Mouse (Mus musculus) liver, postnatal 0 days (tissue): ENCODE results near the gene Ipo13. TPM values are rescaled to one million over a fixed set of nuclear protein-coding genes. Genes with fewer than 3 reads are reported as not detected.

Source experiments
- ATAC-seq: fragments of 200-750 bp; cut with Nextera tagmentation; 2 replicates; pipeline ENCODE4 v1.8.0; 2017; ENCODE audit warnings: mild to moderate bottlenecking, moderate library complexity
- DNase-seq: peaks from one replicate; pipeline ENCODE4 v3.0.0-alpha.2; 2016
- H3K27ac ChIP-seq: fragments of 300-500 bp; sonication (generic); 2 replicates; pipeline ENCODE4 v1.5.1; 2014; ENCODE audit warnings: antibody characterized with exemption, moderate library complexity, mild to moderate bottlenecking, low read depth
- H3K27me3 ChIP-seq: fragments of 300-500 bp; sonication (generic); 2 replicates; pipeline ENCODE4 v1.6.1; 2014; ENCODE audit warnings: low read length, control low read depth, mixed read lengths; ENCODE audit not compliant: insufficient read depth
- H3K36me3 ChIP-seq: fragments of 300-500 bp; sonication (generic); replicated peaks from 2 replicates; pipeline ENCODE4 v1.6.1; 2014; ENCODE audit warnings: mild to moderate bottlenecking, control low read depth, low read length, moderate library complexity, mixed read lengths; ENCODE audit not compliant: insufficient read depth
- H3K4me1 ChIP-seq: fragments of 300-500 bp; sonication (generic); 2 replicates; pipeline ENCODE4 v1.6.1; 2014; ENCODE audit warnings: antibody characterized with exemption, mild to moderate bottlenecking, control low read depth; ENCODE audit not compliant: insufficient read depth
- H3K4me2 ChIP-seq: fragments of 300-500 bp; sonication (generic); 2 replicates; pipeline ENCODE4 v1.6.1; 2014; ENCODE audit warnings: low read depth, mild to moderate bottlenecking, low read length, moderate library complexity, mixed read lengths
- H3K4me3 ChIP-seq: fragments of 300-500 bp; sonication (generic); 2 replicates; pipeline ENCODE4 v1.5.1; 2014; ENCODE audit warnings: low read depth, low read length
- H3K9ac ChIP-seq: fragments of 300-500 bp; sonication (generic); replicated peaks from 2 replicates; pipeline ENCODE4 v1.6.1; 2014; ENCODE audit warnings: mild to moderate bottlenecking, moderate library complexity
- H3K9me3 ChIP-seq: fragments of 300-500 bp; sonication (generic); 2 replicates; pipeline ENCODE4 v1.6.1; 2016; ENCODE audit warnings: mild to moderate bottlenecking, control low read depth, low read length, mixed read lengths
- CTCF ChIP-seq: sonication (generic); IDR thresholded peaks from 2 replicates; pipeline ENCODE4 v1.5.1; 2016; ENCODE audit warnings: antibody characterized with exemption, low read depth
- EP300 ChIP-seq: IDR thresholded peaks from 2 replicates; pipeline ENCODE4 v1.6.1; 2016; ENCODE audit warnings: antibody characterized with exemption, low read depth, mild to moderate bottlenecking
- WGBS: fragments of 180-500 bp; shearing (Covaris S2); extraction: QIAGEN DNeasy Blood & Tissue Kit; methylation state at CpG from one replicate; pipeline ENCODE4 v1.1.7; 2014; ENCODE audit not compliant: insufficient replicate concordance; 5-methylcytosine and 5-hydroxymethylcytosine counted together
- polyA plus RNA-seq: library from polyadenylated mRNA; unstranded; fragments of >200 nt; fragmentation: Nextera tagmentation; extraction: Ambion mirVana; gene quantifications from 2 replicates; pipeline ENCODE4 v1.2.1, GENCODE M21; 2015

Gene Ipo13
- polyA plus RNA-seq, 1 experiment from 2014 or later, result 7.7 TPM

DNA sequence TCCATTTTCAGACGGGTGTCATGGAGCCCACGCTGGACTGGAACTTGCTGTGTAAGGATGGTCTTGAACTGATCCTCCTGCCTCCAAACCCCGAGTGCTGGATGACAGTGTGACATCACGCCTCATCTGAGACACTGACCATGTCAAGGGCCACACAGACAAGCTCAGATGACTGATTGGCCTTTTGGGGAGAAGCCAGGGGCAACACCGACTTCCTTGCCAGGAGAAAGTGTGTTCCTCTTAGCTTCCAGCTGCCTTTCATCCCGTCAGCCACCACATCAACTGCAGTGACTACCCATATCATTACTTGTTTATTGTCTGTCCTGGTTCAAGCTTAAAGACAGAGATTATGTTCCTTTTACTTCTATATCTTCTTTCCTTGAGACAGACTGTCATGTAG lies 10.1 kb upstream of the Ipo13 start:
- ATAC-seq, result no peak
- H3K36me3 ChIP-seq, result no peaks in the 10 kb centered on the region
- no peak overlapping the region for H3K27ac ChIP-seq
- no peak for TF ChIP-seq CTCF
- no peak for TF ChIP-seq EP300
- DNase-seq, result no peak
- 42% methylated on average over 6 of the region's 6 CpGs for WGBS
- no peak overlapping the region for H3K4me3 ChIP-seq
- no peak overlapping the region for H3K9ac ChIP-seq
- H3K4me2 ChIP-seq, result no peak overlapping the region
- peaks cover 28% of the 10 kb centered on the region for H3K4me1 ChIP-seq
- H3K9me3 ChIP-seq, result no peaks in the 10 kb centered on the region
- H3K27me3 ChIP-seq, result peaks cover 62% of the 10 kb centered on the region

DNA sequence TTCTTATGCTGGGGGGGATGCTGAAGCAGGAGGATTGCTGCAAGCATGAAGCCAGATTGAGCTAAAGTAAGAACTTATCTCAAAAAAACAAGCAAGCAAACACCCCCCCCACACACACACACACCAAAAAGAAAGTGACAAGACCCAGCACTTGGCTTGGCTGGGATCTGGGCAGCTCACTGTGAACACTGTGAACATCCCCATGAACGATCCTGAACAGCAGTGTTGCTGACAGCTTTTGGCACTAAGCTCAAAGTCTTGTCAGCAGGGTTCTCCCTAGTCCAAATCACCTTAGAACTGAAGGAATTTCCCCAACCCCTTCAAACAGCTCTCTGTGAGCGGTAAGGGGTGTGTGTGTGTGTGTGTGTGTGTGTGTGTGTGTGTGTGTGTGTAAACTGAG lies 8.7 kb upstream of the Ipo13 start:
- Histone ChIP-seq H3K9me3 (no peaks in the 10 kb centered on the region), H3K4me3 (no peak overlapping the region), H3K36me3 (no peaks in the 10 kb centered on the region), H3K9ac (no peak overlapping the region), H3K27me3 (peaks cover 48% of the 10 kb centered on the region), H3K27ac (no peak overlapping the region), H3K4me1 (peaks cover 13% of the 10 kb centered on the region), H3K4me2 (no peak overlapping the region)
- ATAC-seq, result no peak
- no peak for DNase-seq
- TF ChIP-seq CTCF (no peak), EP300 (no peak)
- WGBS, result 49% methylated on average over 2 of the region's 2 CpGs

DNA sequence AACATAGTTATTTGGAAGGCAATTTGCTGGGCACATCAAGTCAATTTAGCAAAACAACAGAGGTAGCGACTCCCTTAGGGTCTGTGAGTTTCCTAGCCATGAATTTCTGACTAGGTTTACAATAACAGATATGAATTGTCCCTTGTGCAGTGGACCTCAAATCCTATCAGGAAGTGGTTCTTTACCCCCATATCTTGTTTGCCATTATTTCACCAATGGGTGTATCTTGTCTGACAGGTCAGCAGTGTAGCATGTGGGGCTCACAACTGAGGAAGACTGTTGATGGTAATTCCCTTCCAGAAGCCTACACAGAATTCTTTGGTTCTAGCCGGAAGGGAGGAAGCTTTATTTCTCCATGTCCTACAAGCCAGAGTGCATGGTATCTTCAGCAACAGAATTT lies 6.6 kb upstream of the Ipo13 start:
- DNase-seq (no peak), ATAC-seq (no peak)
- Histone ChIP-seq H3K9me3 (no peaks in the 10 kb centered on the region), H3K4me3 (no peak overlapping the region), H3K4me1 (peaks cover 4% of the 10 kb centered on the region), H3K27ac (no peak overlapping the region), H3K9ac (no peak overlapping the region), H3K36me3 (no peaks in the 10 kb centered on the region), H3K27me3 (peaks cover 27% of the 10 kb centered on the region), H3K4me2 (no peak overlapping the region)
- TF ChIP-seq EP300 (no peak), CTCF (no peak)
- WGBS, result 88% methylated on average over 2 of the region's 2 CpGs

DNA sequence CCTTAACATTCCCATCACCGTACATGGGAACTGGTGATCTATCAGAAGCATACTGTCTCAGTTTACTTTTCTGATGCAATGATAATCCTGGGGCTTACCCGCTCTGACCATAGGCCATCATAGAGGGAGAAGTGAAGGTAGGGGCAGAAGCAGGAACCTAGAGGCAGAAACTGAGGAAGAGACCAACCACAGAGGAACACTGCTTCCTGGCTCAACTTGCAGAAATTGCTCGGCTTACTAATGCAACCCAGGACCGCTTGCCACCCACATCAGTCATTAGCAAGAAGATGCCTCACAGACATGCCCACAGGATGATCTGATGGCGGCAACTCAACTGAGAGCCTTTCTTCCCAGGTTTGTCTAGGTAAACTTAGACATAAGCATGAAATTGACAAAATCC lies 4.0 kb upstream of the Ipo13 start:
- 0 out of 2 replicates have a peak, but pooled peaks cover 4% of the 10 kb centered on the region for H3K27me3 ChIP-seq
- 44% methylated on average over 5 of the region's 5 CpGs for whole genome bisulfite sequencing
- H3K36me3 ChIP-seq, result no peaks in the 10 kb centered on the region
- ATAC-seq (no peak), DNase-seq (no peak)
- H3K9me3 ChIP-seq, result no peaks in the 10 kb centered on the region
- no peak overlapping the region for H3K27ac ChIP-seq
- H3K4me1 ChIP-seq, result peaks cover 23% of the 10 kb centered on the region
- no peak overlapping the region for H3K9ac ChIP-seq
- H3K4me2 ChIP-seq, result no peak overlapping the region
- TF ChIP-seq EP300, result no peak
- TF ChIP-seq CTCF, result no peak
- H3K4me3 ChIP-seq, result no peak overlapping the region

DNA sequence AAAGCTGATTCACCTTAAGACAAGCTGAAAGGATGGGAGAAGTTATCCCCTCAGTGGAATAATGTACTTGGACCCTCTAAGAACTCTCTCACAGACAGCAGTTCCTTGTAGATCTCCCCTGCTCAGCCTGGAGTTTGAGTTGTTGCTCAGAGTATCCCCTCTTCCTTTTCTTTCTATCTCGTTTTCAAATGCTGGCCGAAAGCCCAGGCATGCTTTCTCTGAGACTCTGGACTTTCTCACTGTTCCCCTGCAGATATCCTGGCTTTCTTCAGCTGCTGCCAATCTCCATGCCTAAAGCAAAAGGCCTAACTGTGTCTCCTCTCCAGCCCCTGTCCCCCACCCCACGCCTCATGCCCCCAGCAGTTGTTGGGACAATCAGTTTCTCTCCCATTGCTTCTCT lies 3.5 kb upstream of the Ipo13 start:
- Histone ChIP-seq H3K9me3 (no peaks in the 10 kb centered on the region), H3K4me3 (no peak overlapping the region), H3K27me3 (0 out of 2 replicates have a peak, but pooled peaks cover 2% of the 10 kb centered on the region), H3K4me2 (no peak overlapping the region), H3K36me3 (no peaks in the 10 kb centered on the region), H3K4me1 (peaks cover 28% of the 10 kb centered on the region), H3K9ac (no peak overlapping the region), H3K27ac (no peak overlapping the region)
- no peak for DNase-seq
- ATAC-seq, result no peak
- WGBS, result 53% methylated on average over 3 of the region's 3 CpGs
- TF ChIP-seq CTCF, result no peak
- TF ChIP-seq EP300, result no peak

DNA sequence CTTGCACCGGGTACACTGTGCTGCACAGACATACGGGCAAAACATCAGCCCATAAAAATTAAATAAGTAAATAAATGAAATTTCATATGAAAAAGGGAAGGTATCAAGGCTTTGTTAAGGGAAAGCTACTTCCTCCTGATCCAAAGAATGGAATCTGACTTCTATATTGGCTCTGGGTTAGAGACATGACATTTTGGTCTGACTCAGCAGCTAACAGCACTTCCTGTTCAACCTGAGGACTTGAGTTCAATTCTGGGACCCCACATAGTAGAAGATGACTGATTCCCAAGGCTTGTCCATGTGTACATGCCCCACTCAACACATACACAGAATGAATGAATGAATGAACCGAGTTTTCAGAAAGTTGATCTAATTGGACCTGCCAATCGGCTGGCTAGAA lies 3.0 kb upstream of the Ipo13 start:
- TF ChIP-seq EP300 (no peak), CTCF (no peak)
- Histone ChIP-seq H3K4me2 (no peak overlapping the region), H3K4me3 (no peak overlapping the region), H3K27me3 (no peaks in the 10 kb centered on the region), H3K27ac (no peak overlapping the region), H3K4me1 (peaks cover 31% of the 10 kb centered on the region), H3K9me3 (no peaks in the 10 kb centered on the region), H3K36me3 (no peaks in the 10 kb centered on the region), H3K9ac (no peak overlapping the region)
- WGBS, result 82% methylated on average over 4 of the region's 4 CpGs
- DNase-seq (no peak), ATAC-seq (no peak)

DNA sequence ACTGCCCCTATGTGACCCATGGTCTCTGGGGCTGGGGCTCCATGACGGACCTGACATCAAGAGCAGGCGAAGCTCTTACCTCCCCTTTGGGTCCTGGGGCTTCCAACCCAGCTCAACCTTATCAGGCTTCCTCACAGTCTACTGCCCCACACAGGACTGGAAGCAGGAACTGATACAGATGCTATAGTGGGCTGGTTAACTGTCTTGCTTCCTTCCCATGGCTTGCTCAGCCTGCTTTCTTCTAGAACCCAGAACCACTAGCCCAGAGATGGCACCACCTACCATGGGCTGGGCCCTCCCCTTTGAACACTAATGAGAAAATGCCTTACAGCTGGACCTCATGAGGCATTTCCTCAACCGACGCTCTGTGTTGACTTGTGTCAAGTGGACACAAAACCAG lies 2.6 kb upstream of the Ipo13 start:
- Histone ChIP-seq H3K4me1 (peaks cover 31% of the 10 kb centered on the region), H3K27ac (no peak overlapping the region), H3K36me3 (no peaks in the 10 kb centered on the region), H3K9ac (no peak overlapping the region), H3K9me3 (no peaks in the 10 kb centered on the region), H3K27me3 (no peaks in the 10 kb centered on the region), H3K4me3 (no peak overlapping the region), H3K4me2 (no peak overlapping the region)
- ATAC-seq (no peak), DNase-seq (no peak)
- WGBS, result 74% methylated on average over 4 of the region's 4 CpGs
- TF ChIP-seq CTCF, result no peak
- no peak for TF ChIP-seq EP300
